Mouse (Mus musculus) adrenal gland, adult 8-10 months (tissue): ENCODE measurements around the gene Shb. TPM values are rescaled to one million over a fixed set of nuclear protein-coding genes. Genes with fewer than 3 reads are reported as not detected.

Source experiments
- DNase-seq: peaks from one replicate; pipeline ENCODE4 v3.0.0; 2022
- total RNA-seq, 4 experiments: library from RNA; stranded (reverse); gene quantifications; 2 replicates each; pipeline ENCODE4 v1.2.4; 2022

The Shb gene
- total RNA-seq, 4 experiments from 2014 or later, result 39.5 to 104 (median 79.0) TPM

DNA sequence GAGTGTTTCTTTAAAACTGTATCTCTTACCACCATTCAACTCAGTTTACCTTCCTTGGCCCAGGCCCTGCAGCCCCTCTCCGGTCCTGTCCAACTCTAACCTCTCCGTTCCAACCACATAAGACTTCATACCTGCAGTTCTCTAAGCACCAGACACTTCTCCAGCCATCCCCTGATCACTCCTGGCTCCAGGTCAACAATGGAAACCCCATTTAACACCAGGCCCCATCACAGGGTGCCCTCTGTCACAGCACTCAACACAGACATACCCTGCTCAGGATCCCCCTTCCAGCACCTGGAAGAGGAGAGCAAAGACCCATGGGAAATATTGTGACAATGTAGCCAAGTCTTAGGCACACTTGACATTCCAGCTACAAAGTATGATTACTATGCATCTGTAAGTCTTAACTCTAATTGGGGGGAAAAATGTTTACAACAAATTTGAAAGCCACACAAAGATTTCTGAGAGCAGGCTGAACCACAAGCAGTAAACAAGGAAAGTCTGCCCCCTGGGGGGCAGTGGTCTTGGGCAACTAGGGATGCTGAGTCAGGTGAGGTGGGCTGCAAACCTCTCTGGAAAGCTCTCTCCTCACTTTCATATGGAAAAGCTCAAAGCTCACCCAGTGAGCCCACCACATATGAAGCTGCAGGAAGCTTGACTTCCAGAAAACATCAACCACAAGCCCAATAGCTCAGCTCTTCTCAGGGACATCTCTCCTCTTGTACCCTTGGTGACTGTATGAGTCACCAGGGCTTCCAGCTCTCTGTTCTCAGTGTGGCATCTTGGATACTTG is 4.5 kb downstream of the Shb start:
- no peak for DNase-seq

DNA sequence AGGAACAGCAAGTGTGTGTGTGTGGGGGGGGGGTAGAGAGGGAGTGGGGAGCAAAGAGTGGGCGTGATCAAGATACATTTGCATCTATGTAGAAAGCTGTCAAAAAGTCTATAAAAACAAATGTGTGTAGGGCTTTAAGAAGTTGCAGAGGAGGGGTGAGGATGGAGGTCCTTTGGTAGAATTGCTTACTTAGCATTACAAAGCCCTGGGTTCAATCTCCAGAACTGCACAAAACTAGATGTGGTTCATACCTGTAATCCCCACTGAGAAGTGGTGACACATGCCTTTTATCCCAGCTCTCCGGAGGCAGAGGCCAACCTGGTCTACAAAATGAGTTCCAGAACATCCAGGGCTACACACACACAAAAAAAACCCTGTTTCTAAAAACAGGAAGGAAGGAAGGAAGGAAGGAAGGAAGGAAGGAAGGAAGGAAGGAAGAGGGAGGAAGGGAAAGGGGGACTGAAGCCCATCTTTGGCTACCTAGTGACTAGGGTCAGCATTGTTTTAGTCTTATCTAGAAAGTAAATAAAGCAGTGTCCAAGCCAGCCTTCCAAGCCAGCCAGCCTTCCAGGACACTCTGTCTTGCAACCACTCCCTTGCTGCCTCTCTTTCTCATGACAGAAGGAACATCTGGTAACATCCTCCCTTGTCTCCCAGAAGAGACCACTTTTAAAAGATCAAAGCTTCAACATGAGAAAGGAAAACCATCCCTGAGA is 5.3 kb downstream of the Shb start:
- no peak for DNase-seq

DNA sequence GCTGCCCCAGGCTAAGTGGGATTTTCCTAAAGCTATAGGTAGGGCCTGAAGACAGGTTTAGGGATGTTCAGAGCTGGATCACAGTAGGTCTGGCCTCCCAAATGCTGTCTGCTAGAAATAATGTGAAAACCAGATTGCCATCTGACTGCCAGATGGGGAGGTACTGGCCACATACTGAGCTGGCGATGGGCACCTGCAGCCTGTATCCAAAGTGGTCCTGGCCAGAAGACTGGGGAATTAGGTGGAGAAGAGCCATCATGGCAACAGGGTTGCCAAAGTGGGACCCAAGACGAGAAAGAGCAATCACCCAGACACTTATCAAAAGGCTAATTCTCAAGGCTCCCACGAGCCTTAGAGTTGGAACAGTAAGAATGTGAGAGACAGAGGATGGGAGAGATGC is 6.1 kb downstream of the Shb start:
- no peak for DNase-seq

DNA sequence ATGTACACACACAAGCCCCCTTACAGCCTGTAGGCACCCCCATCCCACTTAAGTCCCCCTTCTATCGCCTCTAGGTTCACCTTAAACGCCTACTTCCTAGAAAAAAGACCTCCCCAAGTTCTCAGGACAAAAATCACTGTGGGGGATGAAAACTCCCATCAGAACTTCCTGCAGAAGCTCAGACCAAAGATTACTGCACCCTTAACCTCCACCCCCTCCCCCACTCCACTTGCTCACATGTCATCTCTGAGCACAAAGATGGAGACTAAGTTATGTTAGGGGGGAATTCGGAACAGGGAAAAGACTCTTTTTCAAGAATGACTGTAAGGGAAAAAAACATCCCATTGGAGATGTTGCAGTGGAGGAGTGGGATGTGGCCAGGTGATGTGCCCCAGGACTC is 6.7 kb downstream of the Shb start:
- DNase-seq, result no peak

DNA sequence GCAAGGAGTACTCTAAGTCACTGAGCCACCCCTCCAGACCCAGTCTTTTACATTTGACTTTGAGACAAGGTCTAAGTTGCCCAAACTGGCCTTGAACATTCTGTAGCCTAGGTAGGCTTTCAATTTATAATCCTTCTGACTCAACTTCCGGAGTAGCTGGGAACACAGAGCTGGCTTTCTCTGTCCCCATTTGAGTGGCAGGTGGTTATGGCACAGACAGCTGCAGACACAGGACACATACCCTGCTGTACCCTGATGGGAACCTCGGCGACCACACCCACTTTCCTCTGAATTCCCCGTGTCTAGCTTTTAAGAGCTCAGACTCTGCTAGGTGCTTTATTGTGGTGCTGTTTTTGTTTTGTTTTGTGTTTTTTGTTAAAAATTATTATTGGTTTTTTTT is 7.7 kb downstream of the Shb start:
- DNase-seq, result no peak

DNA sequence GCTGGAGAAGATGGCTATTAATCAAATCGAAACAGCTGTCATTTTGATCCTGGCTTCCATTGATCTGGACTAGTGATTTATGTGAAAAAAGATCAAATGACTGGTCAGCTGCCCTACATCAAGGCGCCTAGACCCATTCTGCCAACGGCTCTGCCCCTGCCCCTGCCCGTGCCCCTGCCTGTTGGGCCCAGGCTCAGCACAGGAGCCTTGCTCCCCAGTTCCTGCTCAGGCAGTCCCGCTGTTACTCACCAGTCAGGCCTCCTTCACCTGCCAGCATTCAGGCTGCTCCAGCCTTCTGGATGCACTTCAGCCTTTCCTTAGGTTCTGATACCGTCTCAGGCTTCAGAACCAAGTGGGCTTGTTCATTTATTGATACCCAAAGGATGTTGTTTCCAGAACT is 8.9 kb downstream of the Shb start:
- DNase-seq, result no peak

GRCm38 (mm10) chr4:45522956-45523355 is 9.3 kb downstream of the Shb start:
- peak; percentile 33 for DNase-seq

DNA sequence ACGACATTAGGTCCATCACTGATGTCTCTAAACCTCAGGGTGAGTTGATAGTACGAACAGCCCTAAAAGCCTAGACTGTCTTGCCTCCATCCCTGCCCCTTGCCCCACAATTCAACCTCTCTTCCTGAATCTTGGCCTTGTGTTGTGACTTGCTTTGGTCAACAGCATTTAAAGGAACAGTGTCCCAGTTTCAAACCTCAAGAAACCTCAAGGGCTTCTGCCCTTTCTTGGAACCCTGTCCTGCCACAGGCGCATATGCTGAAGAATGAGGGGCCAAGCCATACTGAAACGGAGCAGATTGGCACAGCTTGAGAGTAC is 9.7 kb downstream of the Shb start:
- no peak for DNase-seq

DNA sequence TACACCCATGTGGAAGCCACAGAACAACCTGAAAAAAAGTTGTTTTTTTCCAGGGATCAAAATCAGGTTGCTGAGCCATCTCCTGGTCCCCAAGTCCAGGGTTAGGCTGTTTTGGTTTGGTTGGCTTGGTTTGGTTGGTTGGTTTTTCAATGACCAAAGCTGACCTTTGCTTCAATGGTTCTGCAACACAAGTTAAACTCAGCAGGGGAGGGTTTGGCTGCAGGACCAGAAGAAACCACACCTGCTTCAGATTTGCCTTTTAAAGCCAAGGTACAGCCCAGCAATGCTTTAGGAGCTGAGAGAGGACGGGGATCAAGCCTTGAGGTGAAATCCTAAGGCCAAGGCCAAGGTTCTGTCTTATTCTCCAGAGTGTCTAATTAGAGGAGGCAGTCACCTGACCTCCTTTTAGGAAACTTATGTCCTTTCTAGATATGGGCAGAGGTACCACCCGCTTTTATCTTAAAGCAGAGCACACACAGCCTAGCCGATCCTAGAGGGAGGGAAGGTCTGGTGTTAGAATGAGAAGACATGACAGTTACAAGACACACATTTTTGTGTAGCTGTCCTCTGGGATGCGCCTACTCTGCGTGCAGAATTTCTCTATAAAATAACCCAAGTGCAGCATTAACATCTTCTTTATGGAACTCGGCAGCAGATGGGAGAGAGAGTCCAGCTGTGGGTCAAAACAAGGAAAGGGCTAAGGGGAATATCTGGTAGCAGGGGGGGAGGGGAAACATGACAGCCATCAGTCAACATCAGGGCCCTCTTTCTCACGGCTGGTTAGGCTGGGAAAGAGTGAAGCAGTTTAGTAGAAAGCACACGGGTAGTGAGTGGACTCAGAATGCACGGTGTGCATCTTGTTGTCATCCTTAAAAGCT is 10.3 kb downstream of the Shb start:
- no peak for DNase-seq

DNA sequence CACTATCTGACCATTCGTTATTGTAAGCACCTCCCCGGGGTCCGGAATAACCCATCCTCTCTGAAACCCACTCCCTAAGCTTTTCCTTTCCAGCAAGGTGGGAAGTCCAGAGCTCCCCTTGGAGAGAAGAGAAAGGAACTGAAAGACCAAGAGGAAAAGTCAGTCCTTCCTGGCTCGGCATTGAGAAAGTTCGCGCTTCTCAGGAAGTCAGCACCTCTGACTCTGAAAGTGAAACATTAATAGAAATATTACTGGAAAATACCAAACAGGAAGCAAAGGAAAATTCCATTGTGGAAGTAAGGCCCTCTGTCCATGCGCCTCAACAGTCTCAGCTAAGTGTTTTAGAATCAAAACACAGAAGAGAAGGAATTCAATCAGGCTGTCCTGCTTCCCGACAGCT is 11.9 kb downstream of the Shb start:
- DNase-seq, result peak; percentile 34

DNA sequence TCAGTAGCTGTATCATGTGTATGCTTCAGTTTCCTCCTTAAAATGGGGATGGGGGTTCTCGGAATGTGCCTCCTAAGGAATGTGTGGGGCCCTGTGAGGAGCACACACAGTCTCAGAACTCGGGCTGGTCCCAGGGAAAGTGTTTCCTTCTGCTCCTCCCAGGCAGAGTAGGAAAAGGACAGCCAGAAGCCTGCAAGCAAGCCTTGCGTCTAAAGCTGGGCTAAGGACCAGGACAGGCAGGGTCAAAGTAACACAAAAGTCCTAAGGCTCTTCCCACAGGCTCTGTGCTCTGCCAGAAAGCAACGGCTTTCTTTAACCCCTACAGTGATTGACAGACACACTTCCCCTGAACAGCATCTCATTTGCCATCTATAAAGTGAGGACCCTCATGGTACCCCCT is 14.9 kb downstream of the Shb start:
- no peak for DNase-seq

- no peak for DNase-seq
Measured at GRCm38 (mm10) chr4:45515894-45516293, 16.4 kb downstream of the Shb start.

- DNase-seq, result no peak
Measured at GRCm38 (mm10) chr4:45514406-45514805, 17.9 kb downstream of the Shb start.

DNA sequence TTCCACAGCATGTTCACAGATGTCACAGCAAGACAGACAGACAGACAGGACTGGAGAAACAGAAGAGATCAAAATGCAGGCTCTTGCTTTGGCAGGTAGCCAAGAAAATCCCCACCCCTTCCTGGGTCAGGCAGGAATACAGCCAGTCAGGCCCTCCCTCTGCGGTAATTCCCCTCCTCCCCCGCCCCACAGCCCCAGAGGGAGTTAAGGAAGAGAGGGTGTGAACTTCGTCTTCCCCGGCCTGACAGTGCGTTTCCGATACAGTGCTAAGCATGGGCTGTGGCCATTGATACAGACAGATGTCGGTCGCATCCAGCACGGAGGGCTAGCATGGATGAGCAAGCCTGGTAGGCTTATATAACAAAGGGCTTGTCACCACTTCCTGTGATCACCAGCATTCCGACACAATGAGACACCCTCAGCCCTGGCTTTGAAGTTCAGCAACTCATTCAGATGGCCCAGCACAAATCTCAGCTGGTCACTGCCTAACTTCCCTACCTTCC is 18.4 kb downstream of the Shb start:
- peak; percentile 80 for DNase-seq

DNA sequence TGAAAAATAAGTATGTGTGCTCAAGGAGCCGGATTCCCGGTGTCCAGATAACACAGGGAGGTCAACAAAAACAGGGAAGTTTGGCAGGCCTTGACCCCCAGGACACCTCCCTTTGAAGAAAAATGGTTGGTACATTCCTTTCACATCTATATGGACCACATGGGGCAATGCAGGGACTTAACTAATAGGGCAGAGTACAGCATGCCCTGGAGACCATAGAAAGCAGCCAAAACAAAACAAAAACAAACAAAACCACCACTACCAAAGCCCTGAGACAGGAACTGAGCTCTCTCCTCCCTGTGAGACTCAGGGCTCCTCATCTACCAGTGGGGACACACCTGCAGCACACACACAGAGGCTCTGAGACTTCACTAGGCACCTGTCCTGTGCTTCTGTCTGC is 18.9 kb downstream of the Shb start:
- no peak for DNase-seq

- DNase-seq, result peak; percentile 94
Measured at GRCm38 (mm10) chr4:45510163-45510562, 22.1 kb downstream of the Shb start.

- DNase-seq, result no peak
Measured at GRCm38 (mm10) chr4:45509416-45509815, 22.9 kb downstream of the Shb start.

DNA sequence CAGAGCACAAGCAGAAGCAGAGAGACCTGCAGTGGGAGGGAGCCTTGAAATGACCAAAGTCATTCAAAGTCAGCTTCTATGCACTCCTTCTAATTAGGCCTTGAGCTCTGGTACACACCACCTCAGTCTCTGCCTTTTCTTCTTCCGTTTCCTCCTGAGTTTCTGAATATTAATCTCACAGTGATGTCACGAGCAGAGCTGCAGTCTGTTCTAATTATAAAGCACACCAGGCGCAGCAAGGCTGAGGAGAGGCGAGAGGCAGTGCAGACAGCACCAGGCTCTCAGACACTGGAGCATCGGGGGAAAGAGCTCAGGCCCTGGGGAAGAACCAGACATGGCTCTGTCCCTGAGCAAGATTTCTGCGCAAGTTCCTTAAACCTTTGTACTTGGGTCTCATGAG is 23.8 kb downstream of the Shb start:
- DNase-seq, result no peak

- no peak for DNase-seq
Measured at GRCm38 (mm10) chr4:45507476-45507875, 24.8 kb downstream of the Shb start.

DNA sequence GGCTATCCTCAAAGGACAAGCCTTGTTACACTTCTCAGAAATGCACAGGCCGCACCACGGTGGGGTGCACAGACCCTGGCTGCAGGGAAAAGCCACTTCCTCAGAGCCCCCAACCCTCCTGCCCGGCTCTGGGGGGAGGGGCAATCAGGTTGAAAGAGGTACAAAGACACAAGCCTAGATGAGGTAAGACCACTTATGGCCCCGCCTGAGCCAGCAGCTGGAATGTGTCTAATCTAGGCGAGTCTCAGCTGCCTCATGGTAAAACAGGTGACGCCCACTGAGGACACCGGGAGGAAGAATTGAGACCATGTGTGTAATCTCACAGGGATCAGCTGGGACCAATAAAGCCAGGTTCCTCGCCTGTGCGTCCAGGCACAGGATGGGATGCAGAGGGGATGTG is 25.2 kb downstream of the Shb start:
- no peak for DNase-seq

DNA sequence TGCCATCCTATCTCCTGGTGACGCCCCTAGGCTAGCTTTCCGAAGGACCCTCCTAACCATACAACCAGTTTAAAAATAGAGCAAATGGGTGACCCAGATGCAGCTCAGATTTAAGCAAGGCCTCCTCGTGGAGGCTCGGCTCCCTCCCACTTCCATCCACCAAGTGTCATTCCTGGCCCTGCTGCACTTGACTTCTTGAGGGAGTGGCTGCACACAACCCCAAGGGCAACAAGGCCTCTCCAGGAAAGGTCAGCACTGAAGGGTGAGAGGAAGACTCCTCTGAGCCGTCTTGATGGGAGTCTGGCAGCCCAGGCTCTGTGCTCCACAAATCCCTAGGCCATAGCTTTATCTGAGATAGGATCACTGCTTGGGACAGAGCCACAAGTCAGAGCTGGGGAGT is 25.7 kb downstream of the Shb start:
- DNase-seq, result no peak

DNA sequence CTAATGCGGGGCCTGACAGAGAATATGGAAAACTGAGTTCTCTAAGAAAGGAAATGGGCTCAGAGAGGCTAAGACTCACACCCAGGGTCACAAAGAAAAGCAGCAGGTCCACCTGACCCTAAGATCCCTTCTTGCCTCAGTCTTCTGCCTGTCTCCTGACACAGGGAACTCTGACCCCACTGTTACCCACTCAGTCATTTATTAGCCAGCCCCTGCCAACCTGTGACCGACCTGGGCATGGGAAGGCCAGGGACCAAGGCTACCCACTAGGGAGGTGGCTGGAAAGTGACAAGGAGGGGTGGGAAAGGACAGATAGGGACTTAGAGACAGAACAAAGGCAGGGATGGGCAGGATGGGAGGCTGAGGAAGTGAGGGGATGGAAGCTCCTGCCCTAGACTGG is 26.6 kb downstream of the Shb start:
- no peak for DNase-seq

- DNase-seq, result peak; percentile 79
Measured at GRCm38 (mm10) chr4:45505191-45505590, 27.1 kb downstream of the Shb start.
